Mouse (Mus musculus) small intestine, adult 2 months (tissue): ENCODE measurements around the gene Ero1l. TPM values are rescaled to one million over a fixed set of nuclear protein-coding genes. Genes with fewer than 3 reads are reported as not detected.

Experiments
- H3K27ac ChIP-seq: fragments of 200-500 bp; 2 replicates; pipeline ENCODE4 v1.5.1; 2012; ENCODE audit warnings: low read depth, low read length, control low read depth, inconsistent platforms; ENCODE audit not compliant: insufficient read depth
- H3K27me3 ChIP-seq: fragments of 200-500 bp; 2 replicates; pipeline ENCODE4 v1.6.1; 2012; ENCODE audit warnings: mild to moderate bottlenecking, moderate library complexity, low read length, inconsistent platforms; ENCODE audit not compliant: control insufficient read depth, insufficient read depth
- H3K36me3 ChIP-seq: fragments of 200-500 bp; 2 replicates; pipeline ENCODE4 v1.6.1; 2012; ENCODE audit warnings: mild to moderate bottlenecking, low read length, control low read depth, inconsistent platforms; ENCODE audit not compliant: control insufficient read depth, insufficient read depth
- H3K4me1 ChIP-seq: fragments of 200-500 bp; 2 replicates; pipeline ENCODE4 v1.6.1; 2012; ENCODE audit warnings: low read length, inconsistent platforms, mixed read lengths; ENCODE audit not compliant: control insufficient read depth, insufficient read depth, insufficient read length
- H3K4me3 ChIP-seq: fragments of 200-500 bp; 2 replicates; pipeline ENCODE4 v1.5.1; 2012; ENCODE audit warnings: low read depth, mild to moderate bottlenecking, control low read depth, inconsistent platforms, low read length, moderate library complexity
- CTCF ChIP-seq: fragments of 200-500 bp; IDR thresholded peaks from 2 replicates; pipeline ENCODE4 v1.5.1; 2012; ENCODE audit warnings: low read depth, mild to moderate bottlenecking, control low read depth, inconsistent platforms, low read length, moderate library complexity, mixed read lengths; ENCODE audit not compliant: insufficient replicate concordance, insufficient read length; ENCODE audit errors: extremely low read depth
- POLR2A ChIP-seq: fragments of 200-500 bp; IDR thresholded peaks from 2 replicates; pipeline ENCODE4 v1.6.1; 2012; ENCODE audit warnings: low read depth, mild to moderate bottlenecking, control low read depth, inconsistent platforms, low read length, moderate library complexity
- WGBS: fragments of 180-500 bp; shearing (Covaris S2); methylation state at CpG from one replicate; pipeline ENCODE4 v1.1.7; 2018; 5-methylcytosine and 5-hydroxymethylcytosine counted together
- polyA plus RNA-seq: library from polyadenylated mRNA; depleted of rRNA; stranded (reverse); fragments of >200 nt; gene quantifications from 2 replicates; pipeline ENCODE4 v1.2.3, GENCODE M21; 2012

Ero1l gene
- polyA plus RNA-seq, 1 experiment: 4.0 TPM

DNA sequence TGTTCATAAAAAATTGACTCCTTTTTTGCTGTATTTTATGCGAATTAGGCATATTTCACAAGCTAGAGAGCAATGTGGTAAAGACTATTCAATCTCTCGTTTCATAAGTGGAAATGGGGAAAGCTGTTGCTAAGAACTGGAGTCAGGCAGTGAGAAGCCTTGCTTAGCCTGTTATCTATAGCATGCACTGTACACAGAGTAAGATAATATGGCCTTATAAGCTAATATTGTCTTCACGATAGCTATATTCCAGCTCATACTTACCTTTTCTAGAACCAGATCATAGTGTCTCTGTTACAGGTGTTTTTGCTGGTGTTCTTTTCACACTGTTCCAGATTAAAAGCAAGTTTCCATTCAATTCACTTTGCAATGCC lies 653 bp upstream of the Ero1l start:
- H3K27ac ChIP-seq: no peak overlapping the region
- no peak overlapping the region for H3K4me3 ChIP-seq
- H3K27me3 ChIP-seq: no peaks in the 10 kb centered on the region
- TF ChIP-seq CTCF: no peak
- WGBS: 46% methylated on average over 3 of the region's 3 CpGs
- H3K36me3 ChIP-seq: no peaks in the 10 kb centered on the region
- peaks cover 15% of the 10 kb centered on the region; the same call in 1 of the 2 replicates for H3K4me1 ChIP-seq

DNA sequence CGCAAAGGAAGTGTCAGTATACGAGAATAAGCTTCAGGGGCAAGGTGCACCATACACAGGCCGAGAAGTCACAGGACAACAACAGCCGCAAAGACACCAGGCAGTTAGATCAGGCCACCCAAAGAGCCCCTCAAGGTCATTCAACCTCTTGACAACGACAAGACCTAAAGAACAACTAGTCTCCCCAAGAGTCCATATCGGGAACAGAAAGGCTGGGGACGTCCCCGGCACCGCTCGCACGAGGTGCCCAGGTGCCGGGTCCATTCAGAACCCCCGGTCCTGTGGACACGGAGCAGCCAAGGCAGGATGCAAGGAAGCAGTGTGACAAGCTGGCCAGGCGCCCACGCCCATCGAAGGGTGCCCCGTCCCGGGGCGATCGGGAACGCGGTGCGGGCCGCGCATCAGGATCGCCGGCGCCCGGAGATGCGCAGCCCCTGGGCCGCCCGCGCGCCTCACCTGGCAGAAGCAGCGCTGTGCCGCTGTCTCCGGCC lies 605 bp downstream of the Ero1l start:
- Histone ChIP-seq H3K4me3 (peak overlapping the region; percentile 93), H3K27ac (peak overlapping the region; percentile 25), H3K36me3 (no peaks in the 10 kb centered on the region), H3K4me1 (peaks cover 15% of the 10 kb centered on the region; the same call in 1 of the 2 replicates), H3K27me3 (no peaks in the 10 kb centered on the region)
- under 1% methylated on average over 38 of the region's 38 CpGs for WGBS
- TF ChIP-seq POLR2A (no peak), CTCF (no peak)

DNA sequence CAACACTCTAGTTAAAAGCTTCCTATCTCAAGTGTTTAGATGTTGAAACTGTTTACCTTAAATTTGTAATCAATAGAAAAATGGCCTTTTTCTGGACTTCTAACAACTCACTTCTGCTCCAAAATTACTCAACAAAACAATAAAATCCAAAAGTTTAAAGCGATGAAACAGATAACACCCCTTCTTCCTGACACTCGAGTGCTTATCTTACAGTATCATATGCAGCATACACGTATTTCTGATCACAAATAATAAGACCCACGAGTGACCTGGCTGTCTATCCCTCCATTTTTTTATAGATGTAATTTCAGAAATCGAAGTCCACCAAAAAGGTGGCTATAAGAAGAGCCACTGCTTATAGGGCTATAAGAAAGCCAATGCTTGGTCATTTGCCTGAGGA lies 1.6 kb downstream of the Ero1l start:
- Histone ChIP-seq H3K27ac (no peak overlapping the region), H3K27me3 (no peaks in the 10 kb centered on the region), H3K36me3 (no peaks in the 10 kb centered on the region), H3K4me3 (peak overlapping the region; percentile 52), H3K4me1 (peaks cover 7% of the 10 kb centered on the region; the same call in 1 of the 2 replicates)
- TF ChIP-seq CTCF: no peak
- WGBS: 29% methylated on average over 5 of the region's 5 CpGs

DNA sequence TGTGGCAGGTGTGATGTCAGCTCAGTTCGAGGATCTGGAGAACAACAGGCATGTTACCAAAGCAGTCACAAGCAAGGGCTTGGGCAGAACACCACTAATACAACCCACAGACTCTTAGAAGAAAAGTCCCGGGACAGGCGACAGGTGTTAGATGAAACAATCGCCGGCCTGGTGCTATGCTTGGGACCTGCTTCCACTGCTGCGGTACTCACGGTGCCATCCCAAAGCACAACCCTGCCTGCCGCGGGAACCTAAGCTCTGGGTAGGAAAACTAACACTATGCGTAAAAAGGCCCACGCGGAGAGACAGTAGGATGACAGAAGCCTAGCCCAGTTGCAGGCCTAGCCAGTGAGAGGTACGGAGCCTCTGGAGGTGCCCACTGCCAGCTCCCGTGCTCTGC lies 8.5 kb downstream of the Ero1l start:
- TF ChIP-seq CTCF (no peak), POLR2A (no peak)

DNA sequence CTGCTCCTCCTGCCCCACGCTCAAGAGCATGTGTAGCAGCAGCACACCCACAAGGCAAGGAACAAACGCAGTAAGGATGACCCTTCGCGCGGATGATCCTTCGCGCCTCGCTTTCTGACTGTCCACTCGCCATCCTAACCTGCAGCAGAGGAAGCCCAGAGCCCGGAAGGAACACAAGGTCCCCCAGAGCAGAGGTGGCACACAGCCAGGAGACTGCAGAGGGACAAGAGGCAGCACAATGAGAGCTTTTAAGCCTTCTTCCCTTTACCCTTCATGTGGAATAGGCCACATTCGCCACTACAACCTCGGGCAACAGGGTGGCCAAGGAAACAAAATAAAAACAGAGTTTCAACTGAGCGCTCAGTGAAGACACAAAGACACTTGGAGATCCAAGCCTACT lies 8.9 kb downstream of the Ero1l start:
- H3K4me3 ChIP-seq: no peak overlapping the region
- H3K27ac ChIP-seq: no peak overlapping the region
- WGBS: 85% methylated on average over 13 of the region's 13 CpGs
- H3K36me3 ChIP-seq: peaks cover 5% of the 10 kb centered on the region
- TF ChIP-seq POLR2A (no peak), CTCF (no peak)
- H3K27me3 ChIP-seq: no peaks in the 10 kb centered on the region
- 0 out of 2 replicates have a peak, but pooled peaks cover 1% of the 10 kb centered on the region for H3K4me1 ChIP-seq

More for the DNA sequence above, 8.5 kb downstream of the Ero1l start:
- Histone ChIP-seq H3K4me1 (0 out of 2 replicates have a peak, but pooled peaks cover 1% of the 10 kb centered on the region), H3K27ac (no peak overlapping the region), H3K36me3 (peaks cover 2% of the 10 kb centered on the region), H3K4me3 (no peak overlapping the region), H3K27me3 (no peaks in the 10 kb centered on the region)
- WGBS: 91% methylated on average over 14 of the region's 14 CpGs

DNA sequence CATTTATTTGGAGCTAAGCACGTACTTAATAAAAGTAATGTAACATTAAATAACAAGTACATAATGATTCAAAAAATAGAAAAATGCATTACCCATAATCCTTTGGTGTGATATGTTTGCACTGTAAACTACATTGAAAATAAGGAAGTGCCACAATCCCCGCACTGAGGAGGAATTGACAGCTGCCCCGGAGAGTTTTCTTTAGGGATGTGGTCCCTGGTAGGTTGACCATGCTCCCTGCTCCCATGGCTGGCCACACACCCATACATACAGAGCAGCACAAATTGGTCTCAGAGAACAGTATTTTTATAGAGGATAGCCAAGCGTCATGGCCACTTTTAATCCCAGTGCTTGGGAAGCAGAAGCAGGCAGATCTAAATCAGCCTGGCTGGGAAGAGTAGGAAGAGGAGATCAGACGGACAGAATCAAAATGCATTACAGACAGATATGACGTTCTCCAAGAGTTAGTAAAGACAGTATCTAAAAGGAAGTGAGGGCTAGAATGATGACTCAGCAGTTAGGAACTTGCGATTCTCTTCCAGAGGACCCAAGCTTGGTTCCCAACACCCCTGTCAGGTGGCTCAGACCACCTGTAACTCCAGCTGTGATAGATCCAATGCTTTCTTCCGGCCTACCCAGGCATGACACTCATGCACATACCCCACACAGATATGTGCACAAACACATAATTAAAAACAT lies 10.8 kb downstream of the Ero1l start:
- Histone ChIP-seq H3K27me3 (no peaks in the 10 kb centered on the region), H3K4me1 (0 out of 2 replicates have a peak, but pooled peaks cover 1% of the 10 kb centered on the region), H3K27ac (no peak overlapping the region), H3K4me3 (no peak overlapping the region), H3K36me3 (peaks cover 14% of the 10 kb centered on the region)
- TF ChIP-seq POLR2A: no peak
- no peak for TF ChIP-seq CTCF
- WGBS: 82% methylated on average over 8 of the region's 8 CpGs

DNA sequence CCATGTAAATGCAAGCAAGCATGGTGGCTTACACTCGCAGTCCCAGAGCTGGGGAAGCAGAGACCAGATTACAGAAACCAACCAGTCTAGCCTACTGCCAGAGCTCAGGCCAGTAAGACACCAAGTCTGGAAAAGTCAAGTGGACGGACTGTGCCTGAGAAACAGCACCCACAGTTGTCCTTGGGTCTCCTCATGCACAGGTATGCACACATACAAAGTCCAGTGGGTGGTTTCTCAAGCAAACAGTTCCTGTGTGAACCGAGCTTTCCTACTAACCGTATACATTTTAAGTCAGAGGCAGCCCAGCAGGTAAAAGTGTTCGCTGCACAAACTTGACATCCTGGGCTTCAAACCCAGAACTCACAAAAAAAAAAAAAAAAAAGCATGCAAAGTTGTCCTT lies 12.7 kb downstream of the Ero1l start:
- no peak for TF ChIP-seq POLR2A
- TF ChIP-seq CTCF: no peak
- Histone ChIP-seq H3K27me3 (no peaks in the 10 kb centered on the region), H3K27ac (no peak overlapping the region), H3K4me3 (no peak overlapping the region), H3K36me3 (peaks cover 25% of the 10 kb centered on the region), H3K4me1 (0 out of 2 replicates have a peak, but pooled peaks cover 1% of the 10 kb centered on the region)
- WGBS: 90% methylated on average over 5 of the region's 5 CpGs
